Mouse (Mus musculus): ENCODE results near the gene Mogs.

Gene Mogs

GRCm38 (mm10) chr6:83151721-83152120 lies 36.4 kb downstream of the Mogs start:
- no peak for DNase-seq

DNA sequence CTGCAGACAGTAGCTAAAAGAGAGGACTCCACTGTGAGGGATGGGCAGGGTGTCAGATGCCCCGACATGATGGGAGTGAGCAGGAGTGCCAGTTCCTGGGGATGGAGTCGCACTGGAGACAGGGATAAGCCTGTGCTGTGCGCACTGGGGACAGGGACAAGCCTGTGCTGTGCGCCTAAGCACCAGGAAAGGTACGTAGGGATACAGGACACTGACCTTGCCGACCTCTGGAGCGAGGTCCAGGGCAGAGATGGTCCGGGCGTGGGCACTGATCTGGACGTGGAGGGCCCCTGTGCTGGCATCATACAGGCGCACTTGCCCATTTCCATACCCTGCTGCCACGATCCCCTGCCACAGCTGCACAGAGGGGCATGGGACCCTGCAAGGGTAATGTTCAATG lies 37.7 kb downstream of the Mogs start:
- DNase-seq, result no peak

- DNase-seq, result no peak
Measured at GRCm38 (mm10) chr6:83153485-83153884, 38.2 kb downstream of the Mogs start.

DNA sequence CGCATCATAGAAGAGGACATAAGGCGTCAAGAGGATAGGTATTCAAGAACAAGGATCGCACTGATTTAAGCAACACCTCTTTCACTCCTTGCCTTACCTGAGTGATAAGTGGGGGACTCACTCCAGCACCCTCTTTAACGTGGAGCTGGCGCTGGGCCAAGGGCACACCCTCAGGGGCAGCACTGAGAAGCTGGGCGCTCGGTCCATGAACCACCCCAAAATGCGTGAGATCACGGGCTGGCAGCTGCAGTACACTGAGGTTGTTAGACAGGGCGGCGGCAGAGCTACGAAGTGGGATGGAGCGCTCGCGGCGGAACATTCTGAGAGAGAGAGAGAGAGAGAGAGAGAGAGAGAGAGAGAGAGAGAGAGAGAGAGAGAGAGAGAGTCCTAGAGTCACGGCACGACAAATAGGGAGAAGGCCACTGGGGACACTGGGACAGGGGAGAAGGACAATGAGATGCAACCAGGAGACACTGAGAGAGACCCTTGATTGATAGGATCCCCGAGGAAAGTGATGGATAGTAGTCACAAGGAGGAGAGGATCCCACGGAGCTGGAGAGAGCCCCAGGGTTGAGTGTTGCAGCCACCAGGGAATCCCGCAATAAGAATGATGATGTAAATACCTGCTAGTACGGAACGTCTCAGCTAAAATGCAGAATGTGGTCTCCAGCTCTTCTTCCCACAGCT lies 40.4 kb downstream of the Mogs start:
- DNase-seq, result no peak

DNA sequence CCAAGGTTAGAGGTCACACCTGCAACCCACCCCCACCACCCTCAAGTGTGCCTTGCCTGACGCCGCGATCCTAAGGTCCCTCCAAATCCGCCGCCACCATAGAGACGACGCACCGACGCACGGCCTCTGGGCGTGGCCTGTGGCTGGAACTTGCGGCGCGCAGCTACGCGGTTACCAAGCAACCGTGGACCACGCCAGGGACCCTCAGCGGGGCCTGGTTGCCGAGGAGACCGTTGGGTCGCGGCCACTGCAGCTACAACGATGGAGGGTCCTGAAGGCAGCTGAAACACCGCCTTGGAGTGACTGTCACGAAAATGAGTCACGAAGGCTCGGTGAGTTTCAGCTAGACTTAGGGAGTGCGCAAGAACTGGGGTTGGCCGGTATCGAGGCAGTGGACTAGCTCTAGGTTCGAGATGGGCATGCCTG lies 41.0 kb downstream of the Mogs start, which contains the start of the genes Wdr54 and 1700003E16Rik:
Gene Wdr54, minus strand, starts transcription at position 139 of the 426 bp plus-strand sequence.
Gene 1700003E16Rik, plus strand, starts transcription at position 146 of the 426 bp plus-strand sequence.
- peak in 1 of 2 experiments; percentile 80 for DNase-seq

DNA sequence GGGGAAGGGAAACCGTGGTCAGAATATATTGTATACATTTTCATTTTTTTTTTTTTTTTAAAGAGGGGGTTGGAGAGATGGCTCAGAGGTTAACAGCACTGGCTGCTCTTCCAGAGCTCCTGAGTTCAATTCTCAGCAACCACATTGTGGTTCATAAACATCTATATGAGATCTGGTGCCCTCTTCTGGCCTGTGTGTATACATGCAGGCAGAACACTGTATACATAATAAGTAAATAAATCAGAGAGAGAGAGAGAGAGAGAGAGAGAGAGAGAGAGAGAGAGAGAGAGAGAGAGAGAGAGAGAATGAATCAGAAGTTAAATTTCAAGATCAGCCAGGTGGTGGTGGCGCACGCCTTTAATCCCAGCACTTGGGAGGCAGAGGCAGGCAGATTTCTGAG lies 44.2 kb downstream of the Mogs start:
- DNase-seq, result peak in 1 of 2 experiments; percentile 56

- no peak for DNase-seq
Measured at GRCm38 (mm10) chr6:83161442-83161841, 46.1 kb downstream of the Mogs start.

GRCm38 (mm10) chr6:83161921-83162641 lies 46.8 kb downstream of the Mogs start:
- peak; percentile 73 to 83 for DNase-seq

DNA sequence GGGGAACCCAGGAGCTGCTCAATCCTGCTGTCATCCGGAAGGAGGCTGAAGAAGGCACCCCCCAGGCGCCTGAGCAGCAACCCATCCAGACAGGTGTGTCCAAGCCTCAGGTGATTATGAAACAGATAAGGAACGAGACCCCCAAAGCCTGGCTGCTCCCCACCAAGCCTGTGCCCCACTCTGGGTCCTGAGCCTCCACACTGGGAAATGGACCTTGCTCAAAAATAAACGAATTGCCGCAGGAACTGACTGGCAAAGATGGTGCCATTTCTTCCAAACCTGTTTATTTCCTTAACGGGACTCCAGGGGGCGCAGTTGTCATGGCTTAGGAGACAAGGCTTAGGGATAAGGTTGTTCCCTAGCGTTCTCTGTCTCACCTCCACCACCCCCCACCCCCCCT lies 47.4 kb downstream of the Mogs start:
- peak; percentile 78 to 89 for DNase-seq

GRCm38 (mm10) chr6:83165026-83165606 lies 49.8 kb downstream of the Mogs start:
- DNase-seq, result no peak

DNA sequence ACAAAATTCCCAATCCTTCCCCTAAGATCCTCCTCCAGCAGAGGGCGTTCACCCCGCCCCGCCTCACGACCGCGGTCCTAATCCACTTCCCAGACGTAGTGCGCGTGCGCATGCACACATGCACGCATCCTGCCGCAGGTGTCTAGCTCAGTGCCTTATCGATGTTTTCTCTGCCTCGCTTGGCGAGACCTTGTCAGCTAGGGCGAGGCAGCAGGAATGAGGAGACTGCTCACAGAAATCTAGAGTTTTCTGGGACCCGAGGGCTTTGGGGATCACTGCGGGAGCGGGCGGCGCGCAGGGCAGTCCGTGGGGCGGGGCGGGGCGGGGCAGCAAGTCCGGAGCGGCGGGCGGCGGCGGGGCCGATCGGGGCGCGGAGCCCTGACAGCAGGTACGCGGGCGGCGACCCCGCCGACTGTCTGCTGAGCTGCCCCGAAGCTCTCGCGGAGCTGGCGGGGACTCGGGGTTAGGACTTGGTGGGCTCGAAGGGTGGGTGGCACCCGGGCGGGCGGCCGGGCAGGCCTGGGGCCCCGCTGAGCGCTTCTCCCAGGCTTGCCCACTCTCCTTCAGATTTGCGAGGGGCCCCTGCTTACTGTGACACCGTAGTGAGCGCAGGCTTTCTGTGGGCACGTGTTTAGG lies 50.4 kb downstream of the Mogs start, which contains the start of gene Dctn1:
Gene Dctn1, plus strand, starts transcription at position 314 of the 636 bp plus-strand sequence.
- peak; percentile 95 to 97 for DNase-seq

DNA sequence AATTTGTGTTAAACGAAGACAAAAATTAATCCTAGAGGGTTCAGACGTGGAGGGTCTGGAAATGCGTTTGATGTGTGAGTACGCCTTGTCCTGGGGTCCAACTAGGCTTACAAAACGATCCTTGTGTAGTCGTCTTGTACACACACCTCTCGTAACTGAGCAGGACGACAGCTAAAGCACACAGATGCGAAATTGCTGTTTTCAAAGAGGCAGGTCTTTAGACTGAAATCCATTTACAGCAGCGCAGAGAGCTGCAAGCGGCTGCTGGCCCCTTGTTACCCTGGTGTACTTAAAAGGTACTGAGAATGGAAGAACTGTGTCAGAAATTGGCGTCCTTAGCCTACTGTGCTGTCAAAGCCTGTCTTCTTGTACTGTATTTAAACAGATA lies 50.9 kb downstream of the Mogs start:
- peak in 1 of 2 experiments; percentile 25 for DNase-seq
